Mouse (Mus musculus) embryonic facial prominence, embryonic 10.5 days (tissue): ENCODE measurements around the gene Clec10a. TPM values are rescaled to one million over a fixed set of nuclear protein-coding genes. Genes with fewer than 3 reads are reported as not detected.

Source experiments
- DNase-seq: peaks from one replicate; pipeline ENCODE4 v3.0.0-alpha.2; 2017; ENCODE audit warnings: low spot score
- H3K27ac ChIP-seq: fragments of 300-500 bp; sonication (generic); replicated peaks from 2 replicates; pipeline ENCODE4 v1.5.1; 2016; ENCODE audit warnings: mild to moderate bottlenecking
- H3K27me3 ChIP-seq: fragments of 300-500 bp; sonication (generic); replicated peaks from 2 replicates; pipeline ENCODE4 v1.6.1; 2016; ENCODE audit warnings: low read depth, mild to moderate bottlenecking; ENCODE audit not compliant: poor library complexity, severe bottlenecking
- H3K36me3 ChIP-seq: fragments of 300-500 bp; sonication (generic); replicated peaks from 2 replicates; pipeline ENCODE4 v1.6.1; 2016; ENCODE audit warnings: mild to moderate bottlenecking, moderate library complexity
- H3K4me1 ChIP-seq: fragments of 300-500 bp; sonication (generic); 2 replicates; pipeline ENCODE4 v1.6.1; 2016
- H3K4me3 ChIP-seq: fragments of 300-500 bp; sonication (generic); 2 replicates; pipeline ENCODE4 v1.5.1; 2016; ENCODE audit warnings: mild to moderate bottlenecking, moderate library complexity
- H3K9me3 ChIP-seq: fragments of 300-500 bp; sonication (generic); 2 replicates; pipeline ENCODE4 v1.6.1; 2016; ENCODE audit warnings: mild to moderate bottlenecking
- WGBS: fragments of 180-500 bp; shearing (Covaris S2); methylation state at CpG from one replicate; pipeline ENCODE4 v1.1.7; 2016; 5-methylcytosine and 5-hydroxymethylcytosine counted together
- polyA plus RNA-seq: library from polyadenylated mRNA; unstranded; fragments of >200 nt; fragmentation: Nextera tagmentation; extraction: Ambion mirVana; gene quantifications from 2 replicates; pipeline ENCODE4 v1.2.1, GENCODE M21; 2016

Gene Clec10a
- polyA plus RNA-seq, 1 experiment from 2014 or later: 0.26 TPM

GRCm38 (mm10) chr11:70191188-70191587 is 35.2 kb downstream of the Clec10a start:
- no peak overlapping the region for H3K4me3 ChIP-seq
- no peak overlapping the region for H3K27ac ChIP-seq
- WGBS: 87% methylated on average over 6 of the region's 6 CpGs

DNA sequence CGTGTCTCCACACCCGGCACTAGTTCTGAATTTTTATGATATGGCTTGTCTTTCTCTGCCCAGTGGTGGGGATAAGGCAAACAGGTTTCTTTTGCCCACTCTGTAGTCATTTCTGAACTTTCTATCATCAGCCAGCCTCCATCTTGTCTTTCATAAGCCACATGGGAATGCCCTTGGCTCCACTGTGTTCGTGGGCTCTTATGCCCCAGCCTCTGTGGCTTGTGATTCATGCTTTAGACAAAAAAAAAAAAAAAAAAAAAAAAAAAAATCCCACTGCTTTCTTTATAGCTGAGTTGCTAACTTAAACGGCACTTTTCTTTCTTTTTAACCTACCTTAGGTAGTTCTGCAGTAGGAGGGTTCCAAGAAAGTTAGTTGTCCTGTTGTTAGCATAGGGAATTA is 36.2 kb downstream of the Clec10a start:
- Histone ChIP-seq H3K4me1 (no peaks in the 10 kb centered on the region), H3K27me3 (no peaks in the 10 kb centered on the region), H3K36me3 (no peaks in the 10 kb centered on the region), H3K9me3 (no peaks in the 10 kb centered on the region), H3K4me3 (no peak overlapping the region), H3K27ac (no peak overlapping the region)
- no peak for DNase-seq
- WGBS: 87% methylated on average over 4 of the region's 4 CpGs

More at GRCm38 (mm10) chr11:70191188-70191587, 35.2 kb downstream of the Clec10a start:
- no peak for DNase-seq
- Histone ChIP-seq H3K4me1 (no peaks in the 10 kb centered on the region), H3K9me3 (no peaks in the 10 kb centered on the region), H3K36me3 (no peaks in the 10 kb centered on the region), H3K27me3 (no peaks in the 10 kb centered on the region)

DNA sequence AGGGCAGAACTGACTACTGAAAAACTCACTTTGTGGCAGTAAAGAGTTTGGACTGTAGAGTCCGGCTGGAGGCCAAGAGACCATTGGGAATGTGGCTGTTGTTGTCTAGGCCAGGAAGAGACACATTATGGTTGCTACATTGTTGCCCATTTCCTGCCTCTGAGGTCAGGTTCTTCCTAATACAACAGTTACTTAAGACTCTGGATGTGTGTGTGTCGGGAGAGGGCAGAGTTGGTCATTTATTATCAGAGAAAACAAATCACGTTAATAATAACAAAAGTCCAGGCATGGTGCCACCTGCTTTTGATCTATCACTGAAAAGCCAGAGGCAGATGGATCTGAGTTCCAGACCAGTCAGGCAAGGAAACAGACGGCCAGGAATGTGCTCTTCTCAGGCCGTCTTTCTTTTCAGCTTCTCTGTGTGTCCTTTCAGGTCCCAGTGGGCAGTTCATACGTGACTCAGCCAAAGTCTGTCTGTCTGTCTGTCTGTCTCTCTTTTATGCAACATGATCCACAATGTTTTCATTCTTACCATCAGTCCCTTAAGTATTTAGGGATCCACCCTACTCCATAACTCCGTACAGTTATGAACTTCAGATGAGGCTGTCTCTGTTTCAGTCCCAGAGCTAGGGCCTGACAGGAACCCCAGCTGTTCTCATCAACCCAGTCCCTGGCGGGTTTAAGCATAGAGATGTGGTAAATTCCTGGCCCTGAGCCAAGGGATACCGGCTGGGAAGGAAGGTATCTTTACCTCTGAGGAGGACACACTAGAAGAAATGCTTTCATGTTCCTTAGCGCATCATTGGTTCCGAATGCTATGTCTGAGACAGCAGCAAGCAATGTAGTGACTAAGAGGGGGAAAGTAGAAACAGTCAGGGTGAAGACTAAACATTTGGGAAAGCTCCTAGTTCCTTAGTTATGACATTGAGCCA is 37.6 kb downstream of the Clec10a start:
- Histone ChIP-seq H3K4me1 (no peaks in the 10 kb centered on the region), H3K9me3 (no peaks in the 10 kb centered on the region), H3K27me3 (no peaks in the 10 kb centered on the region), H3K27ac (no peak overlapping the region), H3K4me3 (no peak overlapping the region), H3K36me3 (no peaks in the 10 kb centered on the region)
- no peak for DNase-seq
- WGBS: 65% methylated on average over 11 of the region's 11 CpGs

DNA sequence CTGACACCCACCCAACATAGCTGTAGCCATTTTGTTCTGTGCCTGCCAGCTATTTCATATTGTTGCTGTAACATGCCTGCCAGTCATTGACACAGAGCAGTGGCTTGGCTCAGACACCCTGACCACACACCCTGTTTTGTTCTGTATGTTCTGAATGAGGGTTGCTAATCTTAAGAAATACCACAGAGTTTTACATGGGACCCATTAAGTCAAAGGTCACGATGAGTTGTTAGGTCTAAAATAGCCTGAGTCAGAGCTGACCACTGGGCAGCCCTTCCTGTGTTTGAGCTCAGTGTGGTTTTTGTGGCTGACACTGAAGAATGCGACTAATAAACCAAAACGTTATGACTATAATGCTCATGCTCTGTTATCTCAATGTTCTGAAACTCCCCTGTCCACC is 42.3 kb downstream of the Clec10a start:
- Histone ChIP-seq H3K36me3 (no peaks in the 10 kb centered on the region), H3K27ac (no peak overlapping the region), H3K4me3 (no peak overlapping the region), H3K27me3 (no peaks in the 10 kb centered on the region), H3K4me1 (peaks cover 15% of the 10 kb centered on the region), H3K9me3 (no peaks in the 10 kb centered on the region)
- 89% methylated on average over 3 of the region's 3 CpGs for WGBS
- no peak for DNase-seq

GRCm38 (mm10) chr11:70199107-70199506 is 43.1 kb downstream of the Clec10a start:
- H3K27me3 ChIP-seq: no peaks in the 10 kb centered on the region
- H3K4me3 ChIP-seq: no peak overlapping the region
- no peak overlapping the region for H3K27ac ChIP-seq
- WGBS: 84% methylated on average over 8 of the region's 8 CpGs
- no peaks in the 10 kb centered on the region for H3K36me3 ChIP-seq
- H3K4me1 ChIP-seq: peaks cover 15% of the 10 kb centered on the region
- no peaks in the 10 kb centered on the region for H3K9me3 ChIP-seq
- no peak for DNase-seq

DNA sequence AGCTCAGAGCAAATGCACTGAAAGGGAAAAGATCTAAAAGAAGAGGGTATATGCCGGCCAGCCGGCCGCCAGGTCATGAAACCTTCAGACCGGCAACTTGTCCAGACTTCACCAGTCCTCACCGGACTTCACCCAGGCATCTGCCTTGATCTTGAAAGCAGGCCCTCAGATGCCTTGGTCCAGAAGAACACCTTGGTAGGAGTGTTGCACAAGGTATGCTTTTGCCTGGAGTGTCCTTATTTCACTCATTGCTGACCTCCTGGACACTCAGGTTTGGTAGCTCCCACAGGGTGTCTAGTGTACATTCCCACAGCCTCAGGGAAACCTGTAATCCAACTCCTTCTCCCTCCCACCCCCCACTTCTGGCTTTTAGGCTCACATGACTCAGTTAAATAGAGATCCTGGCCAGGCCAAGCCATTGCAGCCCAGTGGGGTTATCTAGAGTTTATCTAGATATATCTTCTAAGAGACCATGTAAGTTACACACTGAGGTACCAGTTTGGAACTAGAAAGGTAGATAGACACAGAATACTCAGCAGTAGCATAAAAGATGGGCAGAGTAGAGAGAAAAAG is 44.1 kb downstream of the Clec10a start:
- WGBS: 84% methylated on average over 5 of the region's 5 CpGs
- Histone ChIP-seq H3K9me3 (no peaks in the 10 kb centered on the region), H3K36me3 (no peaks in the 10 kb centered on the region), H3K4me3 (no peak overlapping the region), H3K4me1 (peaks cover 15% of the 10 kb centered on the region), H3K27ac (no peak overlapping the region), H3K27me3 (no peaks in the 10 kb centered on the region)
- DNase-seq: no peak

- WGBS: 35% methylated on average over 5 of the region's 5 CpGs
- peaks cover 15% of the 10 kb centered on the region for H3K4me1 ChIP-seq
- DNase-seq: peak; percentile 85
- no peak overlapping the region for H3K27ac ChIP-seq
- H3K4me3 ChIP-seq: no peak overlapping the region
- no peaks in the 10 kb centered on the region for H3K9me3 ChIP-seq
- H3K27me3 ChIP-seq: 0 out of 2 replicates have a peak, but pooled peaks cover 11% of the 10 kb centered on the region
- no peaks in the 10 kb centered on the region for H3K36me3 ChIP-seq
Observed at GRCm38 (mm10) chr11:70201691-70202090, 45.7 kb downstream of the Clec10a start.

GRCm38 (mm10) chr11:70206801-70207200 is 50.8 kb downstream of the Clec10a start:
- no peak overlapping the region for H3K4me3 ChIP-seq
- no peaks in the 10 kb centered on the region for H3K36me3 ChIP-seq
- WGBS: 78% methylated on average over 2 of the region's 2 CpGs
- H3K9me3 ChIP-seq: no peaks in the 10 kb centered on the region
- no peak for DNase-seq
- H3K27me3 ChIP-seq: peaks cover 14% of the 10 kb centered on the region; the same call in 1 of the 2 replicates
- no peaks in the 10 kb centered on the region for H3K4me1 ChIP-seq
- no peak overlapping the region for H3K27ac ChIP-seq

DNA sequence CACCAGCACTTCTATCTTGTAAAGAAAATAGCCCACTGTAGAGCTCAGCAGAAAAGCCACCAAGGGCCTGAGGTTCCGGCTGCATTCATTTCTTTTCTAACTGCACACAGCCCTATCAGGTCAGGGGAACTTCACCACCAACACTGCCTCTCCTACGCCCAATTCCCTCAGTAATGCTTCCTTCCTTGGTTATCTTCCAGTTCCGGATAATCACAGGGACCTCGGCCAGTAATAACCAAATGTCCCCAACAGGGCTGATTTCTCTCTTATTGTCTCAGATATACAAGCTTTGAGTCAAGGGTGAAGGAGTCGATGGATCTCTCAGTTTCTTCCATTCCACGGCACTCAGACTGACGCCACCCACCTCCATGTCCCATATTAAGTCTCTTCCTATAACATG is 51.3 kb downstream of the Clec10a start:
- Histone ChIP-seq H3K27ac (no peak overlapping the region), H3K27me3 (peaks cover 19% of the 10 kb centered on the region), H3K4me1 (no peaks in the 10 kb centered on the region), H3K9me3 (no peaks in the 10 kb centered on the region), H3K36me3 (no peaks in the 10 kb centered on the region), H3K4me3 (no peak overlapping the region)
- 86% methylated on average over 7 of the region's 7 CpGs for WGBS
- no peak for DNase-seq

GRCm38 (mm10) chr11:70208778-70209388 is 52.9 kb downstream of the Clec10a start:
- no peak for DNase-seq
- Histone ChIP-seq H3K4me1 (peaks cover 4% of the 10 kb centered on the region), H3K36me3 (no peaks in the 10 kb centered on the region), H3K27me3 (peaks cover 35% of the 10 kb centered on the region), H3K9me3 (no peaks in the 10 kb centered on the region), H3K27ac (no peak overlapping the region), H3K4me3 (no peak overlapping the region)
- WGBS: 78% methylated on average over 5 of the region's 5 CpGs

- Histone ChIP-seq H3K27me3 (peaks cover 50% of the 10 kb centered on the region), H3K9me3 (no peaks in the 10 kb centered on the region), H3K27ac (no peak overlapping the region), H3K4me1 (peaks cover 22% of the 10 kb centered on the region), H3K4me3 (no peak overlapping the region), H3K36me3 (no peaks in the 10 kb centered on the region)
- no peak for DNase-seq
- WGBS: 94% methylated on average over 2 of the region's 2 CpGs
Observed at GRCm38 (mm10) chr11:70210681-70211080, 54.7 kb downstream of the Clec10a start.

DNA sequence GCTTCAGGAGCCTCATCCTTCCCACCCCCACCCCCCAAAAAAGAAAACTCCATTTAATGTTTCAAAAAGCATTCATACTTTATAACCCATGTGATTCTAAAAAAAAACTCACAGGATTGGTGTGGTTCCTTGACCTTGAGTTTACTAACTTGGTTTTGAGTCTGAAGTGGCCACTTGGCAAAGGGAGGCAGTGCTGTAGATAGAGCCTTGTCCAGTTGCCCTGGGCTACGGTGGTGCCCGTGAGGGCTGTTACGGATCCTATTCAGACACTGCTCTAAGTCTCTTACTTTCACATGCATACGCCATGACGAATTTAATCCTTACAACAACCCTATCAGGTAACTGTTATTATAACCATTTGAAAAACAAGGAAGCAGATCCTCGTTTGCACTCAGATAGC is 56.0 kb downstream of the Clec10a start:
- 0 out of 2 replicates have a peak, but pooled peaks cover 2% of the 10 kb centered on the region for H3K36me3 ChIP-seq
- peaks cover 22% of the 10 kb centered on the region for H3K4me1 ChIP-seq
- peaks cover 54% of the 10 kb centered on the region for H3K27me3 ChIP-seq
- 81% methylated on average over 6 of the region's 6 CpGs for WGBS
- DNase-seq: no peak
- H3K27ac ChIP-seq: no peak overlapping the region
- H3K4me3 ChIP-seq: no peak overlapping the region
- H3K9me3 ChIP-seq: no peaks in the 10 kb centered on the region
